Mouse (Mus musculus) myocyte (in vitro differentiated cells): ENCODE data around the gene Hpcal4. TPM values are rescaled to one million over a fixed set of nuclear protein-coding genes. Genes with fewer than 3 reads are reported as not detected.

Source experiments
- H3K27me3 ChIP-seq: one replicate; pipeline ENCODE4 v1.6.1; 2011; ENCODE audit not compliant: control insufficient read depth, insufficient read depth, insufficient read length
- H3K36me3 ChIP-seq: one replicate; pipeline ENCODE4 v1.6.1; 2011; ENCODE audit not compliant: control insufficient read depth, insufficient read depth
- H3K4me2 ChIP-seq: one replicate; pipeline ENCODE4 v1.6.1; 2011; ENCODE audit warnings: low read depth, control low read depth
- H3K4me3 ChIP-seq: one replicate; pipeline ENCODE4 v1.5.1; 2011; ENCODE audit warnings: mild to moderate bottlenecking, control low read depth, moderate library complexity
- H3K79me2 ChIP-seq: one replicate; pipeline ENCODE4 v1.6.1; 2011; ENCODE audit not compliant: control insufficient read depth, insufficient read depth
- H3ac ChIP-seq: one replicate; pipeline ENCODE4 v1.6.1; 2011; ENCODE audit not compliant: control insufficient read depth, insufficient read length
- CEBPB ChIP-seq: IDR thresholded peaks from 2 replicates; pipeline ENCODE4 v1.6.1; 2011; ENCODE audit warnings: mild to moderate bottlenecking, moderate library complexity; ENCODE audit not compliant: poor library complexity, insufficient read depth, severe bottlenecking
- E2F4 ChIP-seq: IDR thresholded peaks from one replicate; pipeline ENCODE4 v1.6.1; 2011; ENCODE audit warnings: mild to moderate bottlenecking, control low read depth, moderate library complexity; ENCODE audit not compliant: insufficient read depth
- MAX ChIP-seq: IDR thresholded peaks from one replicate; pipeline ENCODE4 v1.6.1; 2011; ENCODE audit warnings: low read depth, mild to moderate bottlenecking, control low read depth
- MYOD1 ChIP-seq, 3 experiments: IDR thresholded peaks; one replicate each; pipeline ENCODE4 v1.6.1; 2011; ENCODE audit warnings: control low read depth in 2 of 3, low read depth in 2 of 3, mild to moderate bottlenecking in 2 of 3, moderate library complexity in 1 of 3; ENCODE audit not compliant: insufficient read length in 2 of 3, control insufficient read depth in 1 of 3
- MYOG ChIP-seq, 3 experiments: IDR thresholded peaks; one replicate each; pipeline ENCODE4 v1.6.1; 2011; ENCODE audit warnings: control low read depth in 2 of 3, low read depth in 2 of 3, mild to moderate bottlenecking in 2 of 3; ENCODE audit not compliant: insufficient read length in 2 of 3, control insufficient read depth in 1 of 3, insufficient read depth in 1 of 3
- POLR2A ChIP-seq: IDR thresholded peaks from one replicate; pipeline ENCODE4 v1.6.1; 2011; ENCODE audit warnings: low read depth, mild to moderate bottlenecking, control low read depth, moderate library complexity; ENCODE audit not compliant: insufficient read length
- POLR2AphosphoS2 ChIP-seq: IDR thresholded peaks from one replicate; pipeline ENCODE4 v1.6.1; 2011; ENCODE audit warnings: low read depth, control low read depth; ENCODE audit not compliant: insufficient read length
- REST ChIP-seq: IDR thresholded peaks from one replicate; pipeline ENCODE4 v1.6.1; 2011; ENCODE audit warnings: mild to moderate bottlenecking, control low read depth, moderate library complexity; ENCODE audit not compliant: insufficient read depth, insufficient read length
- SRF ChIP-seq: IDR thresholded peaks from one replicate; pipeline ENCODE4 v1.6.1; 2011; ENCODE audit warnings: low read depth; ENCODE audit not compliant: control insufficient read depth, insufficient read length
- TCF12 ChIP-seq: IDR thresholded peaks from one replicate; pipeline ENCODE4 v1.6.1; 2011; ENCODE audit warnings: mild to moderate bottlenecking, control low read depth; ENCODE audit not compliant: poor library complexity, insufficient read depth, severe bottlenecking
- TCF3 ChIP-seq: IDR thresholded peaks from one replicate; pipeline ENCODE4 v1.6.1; 2011; ENCODE audit warnings: low read depth, control low read depth; ENCODE audit not compliant: insufficient read length
- USF1 ChIP-seq: IDR thresholded peaks from one replicate; pipeline ENCODE4 v1.6.1; 2011; ENCODE audit warnings: low read depth, mild to moderate bottlenecking, control low read depth, moderate library complexity
- polyA plus RNA-seq: library from polyadenylated mRNA; unstranded; fragments of >200 nt; fragmentation: generic; extraction: Trizol; gene quantifications from one replicate; pipeline ENCODE4 v1.2.1, GENCODE M21; 2012; ENCODE audit warnings: missing spikeins

Hpcal4 gene
- polyA plus RNA-seq, 1 experiment, result not detected

DNA sequence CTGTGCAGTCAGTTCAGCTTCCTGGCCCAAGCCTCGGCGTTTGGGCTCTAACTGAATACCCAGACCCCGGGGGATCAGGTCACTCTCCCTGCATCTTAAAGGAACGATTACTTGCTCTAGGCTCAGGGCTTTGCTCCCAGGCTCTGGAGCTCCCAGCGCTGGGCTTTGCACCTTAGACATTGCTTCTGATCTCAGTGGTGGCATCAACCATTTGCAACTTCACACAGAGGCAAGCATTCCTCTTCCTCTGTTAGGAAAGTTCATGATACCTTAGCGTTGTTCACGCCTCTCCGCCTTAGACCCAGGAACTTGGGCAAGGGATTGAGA, 19.0 kb downstream of the Hpcal4 start:
- Histone ChIP-seq H3ac (no peak overlapping the region), H3K36me3 (no peaks in the 10 kb centered on the region), H3K4me3 (no peak overlapping the region), H3K4me2 (no peak overlapping the region), H3K27me3 (peaks cover 63% of the 10 kb centered on the region), H3K79me2 (no peaks in the 10 kb centered on the region)
- TF ChIP-seq USF1 (no peak), REST (no peak)

- TF ChIP-seq TCF12 (no peak), MYOG (IDR thresholded peaks at IDR 0.05; ENCODE audit: control insufficient read depth in 1 of 3, insufficient read depth in 1 of 3, insufficient read length in 2 of 3, low read depth in 2 of 3) (no peak), POLR2A (no peak), POLR2AphosphoS2 (no peak), CEBPB (no peak), TCF3 (no peak), MAX (no peak), USF1 (no peak), REST (no peak), MYOD1 (IDR thresholded peaks at IDR 0.05; ENCODE audit: control insufficient read depth in 1 of 3, insufficient read length in 2 of 3, low read depth in 2 of 3) (no peak), E2F4 (no peak), SRF (no peak)
- Histone ChIP-seq H3K4me2 (no peak overlapping the region), H3K27me3 (peaks cover 64% of the 10 kb centered on the region)
Measured at GRCm38 (mm10) chr4:123207337-123207736, 24.3 kb downstream of the Hpcal4 start.

GRCm38 (mm10) chr4:123210996-123211395, 28.0 kb downstream of the Hpcal4 start:
- no peak for TF ChIP-seq POLR2AphosphoS2
- no peak for TF ChIP-seq MYOG (IDR thresholded peaks at IDR 0.05; ENCODE audit: control insufficient read depth in 1 of 3, insufficient read depth in 1 of 3, insufficient read length in 2 of 3, low read depth in 2 of 3)
- TF ChIP-seq POLR2A, result no peak
- no peak for TF ChIP-seq MAX
- TF ChIP-seq REST, result no peak
- no peak for TF ChIP-seq CEBPB
- TF ChIP-seq E2F4, result no peak
- no peak for TF ChIP-seq TCF12
- TF ChIP-seq USF1, result no peak
- TF ChIP-seq MYOD1 (IDR thresholded peaks at IDR 0.05; ENCODE audit: control insufficient read depth in 1 of 3, insufficient read length in 2 of 3, low read depth in 2 of 3), result no peak
- no peak for TF ChIP-seq TCF3
- no peak for TF ChIP-seq SRF
- H3K27me3 ChIP-seq, result peaks cover 71% of the 10 kb centered on the region
- no peaks in the 10 kb centered on the region for H3K79me2 ChIP-seq
- no peaks in the 10 kb centered on the region for H3K36me3 ChIP-seq
- H3K4me2 ChIP-seq, result no peak overlapping the region
- H3K4me3 ChIP-seq, result no peak overlapping the region
- H3ac ChIP-seq, result no peak overlapping the region

More at GRCm38 (mm10) chr4:123207337-123207736, 24.3 kb downstream of the Hpcal4 start:
- H3K4me3 ChIP-seq, result no peak overlapping the region
- H3K36me3 ChIP-seq, result no peaks in the 10 kb centered on the region
- H3K79me2 ChIP-seq, result no peaks in the 10 kb centered on the region
- H3ac ChIP-seq, result no peak overlapping the region

GRCm38 (mm10) chr4:123211453-123211852, 28.4 kb downstream of the Hpcal4 start:
- H3K27me3 ChIP-seq, result peaks cover 70% of the 10 kb centered on the region

DNA sequence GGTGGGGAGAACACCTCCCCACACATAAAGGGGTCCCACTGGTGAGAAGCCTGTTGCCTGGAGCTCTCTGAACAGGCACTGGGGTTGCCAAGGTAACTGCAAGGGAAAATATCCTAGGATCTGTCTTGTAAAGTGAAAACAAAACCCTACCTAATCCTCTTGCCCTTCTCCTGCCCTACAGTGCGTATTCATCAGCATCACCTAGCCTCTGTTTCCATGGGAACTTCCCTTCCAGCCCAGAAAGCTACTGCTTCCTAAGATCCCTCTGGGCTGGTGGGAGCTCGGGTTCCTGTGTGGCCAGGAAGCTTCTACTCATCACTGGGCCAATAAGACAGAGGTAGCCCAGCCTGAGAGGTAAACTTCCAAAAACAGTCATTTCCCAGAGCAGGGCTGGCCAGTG, 29.3 kb downstream of the Hpcal4 start:
- TF ChIP-seq E2F4, result no peak
- TF ChIP-seq POLR2A, result no peak
- no peak for TF ChIP-seq MAX
- no peak for TF ChIP-seq MYOG (IDR thresholded peaks at IDR 0.05; ENCODE audit: control insufficient read depth in 1 of 3, insufficient read depth in 1 of 3, insufficient read length in 2 of 3, low read depth in 2 of 3)
- TF ChIP-seq CEBPB, result no peak
- TF ChIP-seq REST, result no peak
- no peak for TF ChIP-seq SRF
- TF ChIP-seq USF1, result no peak
- no peak for TF ChIP-seq TCF3
- TF ChIP-seq TCF12, result no peak
- TF ChIP-seq POLR2AphosphoS2, result no peak
- TF ChIP-seq MYOD1 (IDR thresholded peaks at IDR 0.05; ENCODE audit: control insufficient read depth in 1 of 3, insufficient read length in 2 of 3, low read depth in 2 of 3), result no peak
- H3K4me3 ChIP-seq, result no peak overlapping the region
- H3K36me3 ChIP-seq, result no peaks in the 10 kb centered on the region
- no peak overlapping the region for H3K4me2 ChIP-seq
- no peaks in the 10 kb centered on the region for H3K79me2 ChIP-seq
- peaks cover 66% of the 10 kb centered on the region for H3K27me3 ChIP-seq
- no peak overlapping the region for H3ac ChIP-seq

More at GRCm38 (mm10) chr4:123211453-123211852, 28.4 kb downstream of the Hpcal4 start:
- Histone ChIP-seq H3K4me3 (no peak overlapping the region), H3K79me2 (no peaks in the 10 kb centered on the region), H3K4me2 (no peak overlapping the region), H3ac (no peak overlapping the region), H3K36me3 (no peaks in the 10 kb centered on the region)
- TF ChIP-seq POLR2AphosphoS2 (no peak), CEBPB (no peak), REST (no peak), MYOD1 (IDR thresholded peaks at IDR 0.05; ENCODE audit: control insufficient read depth in 1 of 3, insufficient read length in 2 of 3, low read depth in 2 of 3) (no peak), E2F4 (no peak), POLR2A (no peak), MYOG (IDR thresholded peaks at IDR 0.05; ENCODE audit: control insufficient read depth in 1 of 3, insufficient read depth in 1 of 3, insufficient read length in 2 of 3, low read depth in 2 of 3) (no peak), USF1 (no peak), MAX (no peak), TCF12 (no peak), SRF (no peak), TCF3 (no peak)
